ENCODE assay signal across 8 mouse cellular contexts in the genomic region with DNA sequence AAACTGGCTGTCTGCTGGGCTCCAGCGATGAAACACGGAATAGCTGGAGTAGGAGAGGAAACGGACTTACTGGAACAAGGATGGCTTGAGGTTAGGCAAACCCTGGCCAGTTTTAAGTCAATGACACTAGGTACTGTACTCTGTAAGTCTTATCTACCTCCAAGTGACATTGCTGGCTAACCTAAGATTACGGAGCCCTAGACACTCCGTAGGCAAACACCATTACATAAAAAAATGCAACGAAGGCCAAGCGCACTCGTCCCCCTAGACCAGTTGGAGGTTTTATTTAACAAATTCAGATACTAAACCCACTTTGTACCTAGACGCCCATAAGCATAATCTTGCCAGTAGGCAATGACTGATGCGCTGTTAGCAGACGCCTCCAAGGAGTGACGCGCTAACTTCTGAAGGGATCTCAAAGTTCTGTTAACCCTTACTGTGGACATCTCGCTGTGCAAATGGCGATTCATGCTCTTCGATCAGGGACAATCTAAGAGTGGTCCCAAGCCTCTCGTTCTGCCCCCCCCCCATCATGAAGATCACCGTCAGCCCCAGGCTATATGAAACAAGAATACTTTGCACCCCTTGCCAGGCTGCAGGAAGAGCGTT. TPM values are rescaled to one million over a fixed set of nuclear protein-coding genes. Genes with fewer than 3 reads are reported as not detected.
DNase-seq lines count a peak whose midpoint lies in the region; ATAC-seq lines count a peak whose summit lies in the region.

No protein-coding gene starts in this region.

- WGBS in heart, embryonic 16.5 days = 14% methylated on average over 19 of the region's 19 CpGs
- WGBS in midbrain, embryonic 10.5 days = 19% methylated on average over 19 of the region's 19 CpGs

- H3K36me3 ChIP-seq in heart, embryonic 16.5 days (ENCODE audit: control insufficient read depth, insufficient read depth) = peaks cover 7% of the 10 kb centered on the region
- H3K36me3 ChIP-seq in midbrain, embryonic 10.5 days = peaks cover 32% of the 10 kb centered on the region

- peak overlapping the region; percentile 81 for H3K9ac ChIP-seq in heart, embryonic 16.5 days (ENCODE audit: low read length)

- no peaks in the 10 kb centered on the region for H3K27me3 ChIP-seq in heart, embryonic 16.5 days (ENCODE audit: control insufficient read depth, insufficient read depth, low read length)
- no peaks in the 10 kb centered on the region for H3K27me3 ChIP-seq in midbrain, embryonic 10.5 days (ENCODE audit: low read depth, poor library complexity, severe bottlenecking)

- peak; percentile 2 for DNase-seq in gastrocnemius, adult 18-20 months (ENCODE audit: low spot score)
- no peak for DNase-seq in gastrocnemius, postnatal 36 days
- DNase-seq in CD4-positive, CD25-positive, alpha-beta regulatory T cell, adult 2 months (ENCODE audit: low read depth, low spot score) = peak; percentile 47
- peak; percentile 38 for DNase-seq in cerebellum, adult 9-10 months
- peak; percentile 15 to 36 for DNase-seq in left cerebral cortex, postnatal 14 days (ENCODE audit: low spot score in 2 of 2)
- DNase-seq in midbrain, embryonic 10.5 days (ENCODE audit: low spot score) = no peak
- no peak for DNase-seq in urinary bladder, adult 18-20 months (ENCODE audit: low spot score in 2 of 2)

- peak overlapping the region; percentile 79 for H3K4me2 ChIP-seq in heart, embryonic 16.5 days (ENCODE audit: low read depth, low read length)

- no peaks in the 10 kb centered on the region for H3K9me3 ChIP-seq in heart, embryonic 16.5 days (replicated peaks; ENCODE audit: control insufficient read depth, low read length)
- no peaks in the 10 kb centered on the region for H3K9me3 ChIP-seq in midbrain, embryonic 10.5 days (replicated peaks)

- peak overlapping the region; percentile 70 for H3K4me3 ChIP-seq in heart, embryonic 16.5 days (ENCODE audit: low read length)
- peak overlapping the region; percentile 67 for H3K4me3 ChIP-seq in midbrain, embryonic 10.5 days

- intact Hi-C loops in gastrocnemius, postnatal 36 days (cut with DNase I) = no loop called here
- intact Hi-C loops in left cerebral cortex, postnatal 14 days (cut with DNase I) = no loop called here

- H3K4me1 ChIP-seq in heart, embryonic 16.5 days (ENCODE audit: control insufficient read depth, insufficient read depth, low read length) = peaks cover 5% of the 10 kb centered on the region; the same call in 1 of the 2 replicates
- peaks cover 7% of the 10 kb centered on the region; the same call in 1 of the 2 replicates for H3K4me1 ChIP-seq in midbrain, embryonic 10.5 days

- peak overlapping the region; percentile 90 for H3K27ac ChIP-seq in heart, embryonic 16.5 days (ENCODE audit: low read length)
- peak overlapping the region; percentile 91 for H3K27ac ChIP-seq in midbrain, embryonic 10.5 days (replicated peaks)

- no peak for ATAC-seq in heart, embryonic 16.5 days (replicated peaks; ENCODE audit: extremely low read depth, insufficient read depth, low FRiP score)

RNA-seq across cellular contexts. Expression of gene Rpl39, which starts 0.8 kb away (rescaled TPM):
- total RNA-seq in gastrocnemius, adult 18-20 months (2021) = 100 to 1,000 TPM; 244 to 264 TPM
- total RNA-seq in gastrocnemius, postnatal 36 days (2021) = 100 to 1,000 TPM; 221 to 256 TPM
- 275 and 291 TPM in 2 replicates for polyA plus RNA-seq in heart, embryonic 16.5 days (2015; fragmentation: Nextera tagmentation; extraction: Ambion mirVana)
- total RNA-seq in left cerebral cortex, postnatal 14 days (2021) = 100 to 1,000 TPM; 292 to 301 TPM
- polyA plus RNA-seq in midbrain, embryonic 10.5 days (2016; fragmentation: Nextera tagmentation; extraction: Ambion mirVana) = 366 and 467 TPM in 2 replicates

RNA-seq across cellular contexts. Expression of gene Upf3b, which starts 25.7 kb away (rescaled TPM):
- 10 to 100 TPM in 1 of 2 experiments, 1 to 10 TPM in 1; 9.7 to 10.5 TPM for total RNA-seq in gastrocnemius, adult 18-20 months (2021)
- 1 to 10 TPM; 8.4 to 9.7 TPM for total RNA-seq in gastrocnemius, postnatal 36 days (2021)
- polyA plus RNA-seq in heart, embryonic 16.5 days (2015; fragmentation: Nextera tagmentation; extraction: Ambion mirVana) = 13.5 and 13.6 TPM in 2 replicates
- total RNA-seq in left cerebral cortex, postnatal 14 days (2021) = 10 to 100 TPM; 15.0 to 15.6 TPM
- 19.3 and 20.8 TPM in 2 replicates for polyA plus RNA-seq in midbrain, embryonic 10.5 days (2016; fragmentation: Nextera tagmentation; extraction: Ambion mirVana)

RNA-seq across cellular contexts. Expression of gene Sowahd, which starts 35.8 kb away (rescaled TPM):
- total RNA-seq in gastrocnemius, adult 18-20 months (2021) = not detected
- not detected for total RNA-seq in gastrocnemius, postnatal 36 days (2021)
- 0.15 and 0.24 TPM in 2 replicates for polyA plus RNA-seq in heart, embryonic 16.5 days (2015; fragmentation: Nextera tagmentation; extraction: Ambion mirVana)
- not detected for total RNA-seq in left cerebral cortex, postnatal 14 days (2021)
- polyA plus RNA-seq in midbrain, embryonic 10.5 days (2016; fragmentation: Nextera tagmentation; extraction: Ambion mirVana) = not detected in 2 replicates

RNA-seq across cellular contexts. Expression of gene Nkap, which starts 42.2 kb away (rescaled TPM):
- 1 to 10 TPM; 8.6 TPM for total RNA-seq in gastrocnemius, adult 18-20 months (2021)
- total RNA-seq in gastrocnemius, postnatal 36 days (2021) = 1 to 10 TPM; 5.6 to 8.8 TPM
- polyA plus RNA-seq in heart, embryonic 16.5 days (2015; fragmentation: Nextera tagmentation; extraction: Ambion mirVana) = 10.3 and 13.2 TPM in 2 replicates
- 10 to 100 TPM; 15.2 to 15.9 TPM for total RNA-seq in left cerebral cortex, postnatal 14 days (2021)
- polyA plus RNA-seq in midbrain, embryonic 10.5 days (2016; fragmentation: Nextera tagmentation; extraction: Ambion mirVana) = 19.8 and 20.7 TPM in 2 replicates

Comparison
In these comparisons a context has a peak if more than half of its experiments do, and no peak if none do; other contexts are left out.
1. DNase-seq: peak in gastrocnemius, adult 18-20 months (single experiment), CD4-positive, CD25-positive, alpha-beta regulatory T cell, adult 2 months (single experiment), cerebellum, adult 9-10 months (single experiment) and left cerebral cortex, postnatal 14 days (2 of 2); none in gastrocnemius, postnatal 36 days (0 of 2), midbrain, embryonic 10.5 days (single experiment) and urinary bladder, adult 18-20 months (0 of 2).